Mouse (Mus musculus): ENCODE data around the gene Hid1. TPM values are rescaled to one million over a fixed set of nuclear protein-coding genes. Genes with fewer than 3 reads are reported as not detected.

The Hid1 gene
- total and polyA plus RNA-seq, 3 experiments = 3.0 to 7.3 (median 5.1) TPM

- no peak for DNase-seq
- no peak overlapping the region for H3K9ac ChIP-seq (ENCODE audit: low read depth, low read length)
- no peak overlapping the region for H3K4me3 ChIP-seq
- no peaks in the 10 kb centered on the region; the same call in 1 of the 2 replicates for H3K4me1 ChIP-seq (ENCODE audit: control insufficient read depth, insufficient read depth, low read length)
- 62% methylated on average over 7 of the region's 7 CpGs for WGBS
- no peaks in the 10 kb centered on the region for H3K36me3 ChIP-seq (ENCODE audit: control insufficient read depth, insufficient read depth, low read length)
- no peak overlapping the region for H3K27ac ChIP-seq
- TF ChIP-seq EP300 (IDR thresholded peaks at IDR 0.05; ENCODE audit: insufficient read depth, low read depth, low read length) (no peak), CTCF (IDR thresholded peaks at IDR 0.05) (no peak), POLR2A (IDR thresholded peaks at IDR 0.05; ENCODE audit: insufficient read depth, low read depth, low read length) (no peak)
- peaks cover 18% of the 10 kb centered on the region for H3K27me3 ChIP-seq (ENCODE audit: control insufficient read depth, insufficient read depth, low read length)
- intact Hi-C loops (cut with DNase I) = no loop called here
- H3K79me2 ChIP-seq (replicated peaks; ENCODE audit: control insufficient read depth, insufficient read depth, low read length) = no peaks in the 10 kb centered on the region
These were observed 50.4 kb downstream of the Hid1 start for GRCm38 (mm10) chr11:115317204-115317603.

GRCm38 (mm10) chr11:115314249-115314648 lies 53.3 kb downstream of the Hid1 start:
- Histone ChIP-seq H3K4me1 (ENCODE audit: control insufficient read depth, insufficient read depth, low read length) (no peaks in the 10 kb centered on the region), H3K4me3 (no peak overlapping the region), H3K36me3 (ENCODE audit: control insufficient read depth, insufficient read depth, low read length) (no peaks in the 10 kb centered on the region), H3K27me3 (ENCODE audit: control insufficient read depth, insufficient read depth, low read length) (peaks cover 11% of the 10 kb centered on the region), H3K27ac (no peak overlapping the region), H3K9ac (ENCODE audit: low read depth, low read length) (no peak overlapping the region), H3K79me2 (replicated peaks; ENCODE audit: control insufficient read depth, insufficient read depth, low read length) (no peaks in the 10 kb centered on the region)
- WGBS = 15% methylated on average over 2 of the region's 2 CpGs
- intact Hi-C loops (cut with DNase I) = loop anchor here (5.0 kb wide), 1 partner anchor 38 kb away; no protein-coding TSS in a partner anchor
- DNase-seq = no peak
- no peak for TF ChIP-seq EP300 (IDR thresholded peaks at IDR 0.05; ENCODE audit: insufficient read depth, low read depth, low read length)
- no peak for TF ChIP-seq POLR2A (IDR thresholded peaks at IDR 0.05; ENCODE audit: insufficient read depth, low read depth, low read length)
- TF ChIP-seq CTCF (IDR thresholded peaks at IDR 0.05) = peak; percentile 50

GRCm38 (mm10) chr11:115308781-115309180 lies 58.8 kb downstream of the Hid1 start:
- 67% methylated on average over 1 of the region's 1 CpGs for WGBS
- intact Hi-C loops (cut with DNase I) = no loop called here

GRCm38 (mm10) chr11:115306863-115307262 lies 60.7 kb downstream of the Hid1 start, which contains the start of gene Otop2:
Gene Otop2, plus strand, starts transcription at chr11:115307163.
- intact Hi-C loops (cut with DNase I) = no loop called here
- Histone ChIP-seq H3K27me3 (ENCODE audit: control insufficient read depth, insufficient read depth, low read length) (no peaks in the 10 kb centered on the region), H3K9ac (ENCODE audit: low read depth, low read length) (no peak within 1 kb of the TSS), H3K4me3 (no peak within 1 kb of the TSS), H3K36me3 (ENCODE audit: control insufficient read depth, insufficient read depth, low read length) (no peaks in the 10 kb centered on the region), H3K4me1 (ENCODE audit: control insufficient read depth, insufficient read depth, low read length) (no peaks in the 10 kb centered on the region), H3K27ac (no peak within 1 kb of the TSS), H3K79me2 (replicated peaks; ENCODE audit: control insufficient read depth, insufficient read depth, low read length) (no peaks in the 10 kb centered on the region)
- TF ChIP-seq POLR2A (IDR thresholded peaks at IDR 0.05; ENCODE audit: insufficient read depth, low read depth, low read length) = no peak
- TF ChIP-seq CTCF (IDR thresholded peaks at IDR 0.05) = no peak
- TF ChIP-seq EP300 (IDR thresholded peaks at IDR 0.05; ENCODE audit: insufficient read depth, low read depth, low read length) = no peak
- DNase-seq = no peak
- WGBS = 51% methylated on average over 8 of the region's 8 CpGs

More at GRCm38 (mm10) chr11:115308781-115309180, 58.8 kb downstream of the Hid1 start:
- TF ChIP-seq EP300 (IDR thresholded peaks at IDR 0.05; ENCODE audit: insufficient read depth, low read depth, low read length) = no peak
- no peaks in the 10 kb centered on the region for H3K36me3 ChIP-seq (ENCODE audit: control insufficient read depth, insufficient read depth, low read length)
- H3K79me2 ChIP-seq (replicated peaks; ENCODE audit: control insufficient read depth, insufficient read depth, low read length) = no peaks in the 10 kb centered on the region
- no peak overlapping the region for H3K27ac ChIP-seq
- no peak for DNase-seq
- no peaks in the 10 kb centered on the region for H3K4me1 ChIP-seq (ENCODE audit: control insufficient read depth, insufficient read depth, low read length)
- no peaks in the 10 kb centered on the region for H3K27me3 ChIP-seq (ENCODE audit: control insufficient read depth, insufficient read depth, low read length)
- H3K4me3 ChIP-seq = no peak overlapping the region
- H3K9ac ChIP-seq (ENCODE audit: low read depth, low read length) = no peak overlapping the region

GRCm38 (mm10) chr11:115303167-115303566 lies 64.4 kb downstream of the Hid1 start:
- 55% methylated on average over 8 of the region's 8 CpGs for WGBS
- Histone ChIP-seq H3K4me1 (ENCODE audit: control insufficient read depth, insufficient read depth, low read length) (no peaks in the 10 kb centered on the region), H3K9ac (ENCODE audit: low read depth, low read length) (no peak overlapping the region), H3K79me2 (replicated peaks; ENCODE audit: control insufficient read depth, insufficient read depth, low read length) (no peaks in the 10 kb centered on the region), H3K27ac (no peak overlapping the region), H3K36me3 (ENCODE audit: control insufficient read depth, insufficient read depth, low read length) (no peaks in the 10 kb centered on the region), H3K4me3 (no peak overlapping the region), H3K27me3 (ENCODE audit: control insufficient read depth, insufficient read depth, low read length) (no peaks in the 10 kb centered on the region)
- intact Hi-C loops (cut with DNase I) = no loop called here
- no peak for TF ChIP-seq CTCF (IDR thresholded peaks at IDR 0.05)
- TF ChIP-seq POLR2A (IDR thresholded peaks at IDR 0.05; ENCODE audit: insufficient read depth, low read depth, low read length) = no peak
- TF ChIP-seq EP300 (IDR thresholded peaks at IDR 0.05; ENCODE audit: insufficient read depth, low read depth, low read length) = no peak
- no peak for DNase-seq

GRCm38 (mm10) chr11:115301351-115301750 lies 66.2 kb downstream of the Hid1 start:
- intact Hi-C loops (cut with DNase I) = no loop called here
- no peaks in the 10 kb centered on the region for H3K36me3 ChIP-seq (ENCODE audit: control insufficient read depth, insufficient read depth, low read length)
- no peak overlapping the region for H3K27ac ChIP-seq
- no peak for DNase-seq
- 0 out of 2 replicates have a peak, but pooled peaks cover 3% of the 10 kb centered on the region for H3K27me3 ChIP-seq (ENCODE audit: control insufficient read depth, insufficient read depth, low read length)
- H3K4me3 ChIP-seq = no peak overlapping the region
- no peaks in the 10 kb centered on the region for H3K4me1 ChIP-seq (ENCODE audit: control insufficient read depth, insufficient read depth, low read length)
- no peaks in the 10 kb centered on the region for H3K79me2 ChIP-seq (replicated peaks; ENCODE audit: control insufficient read depth, insufficient read depth, low read length)
- TF ChIP-seq EP300 (IDR thresholded peaks at IDR 0.05; ENCODE audit: insufficient read depth, low read depth, low read length) (no peak), CTCF (IDR thresholded peaks at IDR 0.05) (no peak), POLR2A (IDR thresholded peaks at IDR 0.05; ENCODE audit: insufficient read depth, low read depth, low read length) (no peak)
- 83% methylated on average over 2 of the region's 2 CpGs for WGBS
- H3K9ac ChIP-seq (ENCODE audit: low read depth, low read length) = no peak overlapping the region
